Mouse (Mus musculus) urinary bladder, postnatal 14 days (tissue): ENCODE data around the gene Akap2.

Experiments
- DNase-seq: peaks from one replicate; pipeline ENCODE4 v3.0.0; 2021; ENCODE audit warnings: low spot score

Akap2 gene

DNA sequence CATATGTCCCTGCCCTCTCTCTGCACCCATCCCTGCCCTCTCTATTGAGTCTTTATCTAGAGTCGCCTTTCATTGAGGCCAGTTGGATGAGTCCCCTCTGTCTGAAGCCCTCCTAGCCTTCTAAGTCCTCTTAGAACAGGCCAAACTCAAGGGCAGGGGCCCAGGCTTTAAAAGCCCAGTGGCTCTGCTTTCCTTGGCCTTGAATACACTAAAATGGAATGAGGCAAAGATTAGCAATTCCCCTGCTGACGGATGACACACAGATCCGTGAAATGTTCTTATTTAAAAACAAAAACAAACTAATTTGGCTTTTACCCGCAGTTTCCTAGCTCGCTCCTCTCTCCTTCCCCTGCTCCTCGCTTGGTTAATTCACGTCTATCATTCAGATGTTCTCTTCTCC, 45.0 kb downstream of the Akap2 start:
- no peak for DNase-seq

DNA sequence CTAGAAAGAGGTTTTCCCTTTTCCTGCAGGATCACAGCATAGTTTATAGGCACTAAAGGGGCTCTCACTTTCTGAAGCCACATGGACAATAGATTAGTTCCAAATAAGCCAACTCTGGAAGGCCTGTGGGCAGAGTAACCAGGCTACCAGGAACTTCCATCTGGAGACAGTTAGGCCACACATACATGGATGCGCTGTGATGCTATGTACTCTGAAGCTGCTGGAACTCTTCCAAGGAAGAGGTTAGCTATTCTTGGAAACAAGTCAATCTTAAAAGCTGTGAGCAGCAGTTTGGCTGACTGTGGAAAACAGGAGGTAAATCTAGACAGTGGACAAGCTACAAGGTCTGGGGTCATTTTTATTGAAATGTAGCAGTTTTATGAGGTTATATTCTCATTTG, 46.9 kb downstream of the Akap2 start:
- no peak for DNase-seq

DNA sequence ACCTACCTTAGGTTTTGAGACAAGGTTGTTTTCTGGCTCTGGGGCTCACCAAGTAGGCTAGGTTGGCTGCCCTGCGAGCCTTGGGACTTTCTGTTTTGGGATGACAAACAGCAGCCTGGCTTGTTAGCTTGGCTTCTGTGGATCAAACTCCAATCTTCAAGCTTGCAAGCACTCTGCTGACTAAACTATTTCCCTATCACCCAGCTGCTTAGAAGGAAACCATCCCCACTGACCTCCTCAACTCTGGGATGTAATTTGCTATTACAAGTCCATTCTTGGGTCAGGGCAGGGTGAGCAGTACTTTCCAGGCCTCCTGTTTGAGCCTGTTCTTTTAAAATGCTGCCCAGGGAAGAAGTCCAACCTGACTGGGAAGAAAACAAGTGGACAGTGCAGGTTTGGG, 47.5 kb downstream of the Akap2 start:
- no peak for DNase-seq

DNA sequence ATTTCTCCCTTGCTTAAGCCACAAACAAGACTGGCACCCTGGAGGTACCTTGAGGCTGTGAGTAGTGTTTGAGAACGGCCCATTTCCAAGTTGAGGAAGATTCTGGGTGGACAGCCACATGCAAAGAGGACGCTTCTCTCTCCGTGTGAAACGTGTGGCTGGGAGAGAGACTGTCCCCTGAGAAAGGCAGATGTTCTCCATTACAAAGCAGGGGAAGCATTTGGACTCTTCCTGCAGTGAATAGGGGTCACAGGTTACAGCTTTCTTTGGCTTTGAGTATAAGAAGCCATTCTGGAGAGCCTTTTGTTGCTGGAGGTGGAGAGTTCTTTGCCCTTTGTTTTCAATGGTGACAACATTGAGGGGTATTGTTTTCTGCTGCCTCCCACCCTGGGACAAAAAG, 48.3 kb downstream of the Akap2 start:
- DNase-seq: no peak

DNA sequence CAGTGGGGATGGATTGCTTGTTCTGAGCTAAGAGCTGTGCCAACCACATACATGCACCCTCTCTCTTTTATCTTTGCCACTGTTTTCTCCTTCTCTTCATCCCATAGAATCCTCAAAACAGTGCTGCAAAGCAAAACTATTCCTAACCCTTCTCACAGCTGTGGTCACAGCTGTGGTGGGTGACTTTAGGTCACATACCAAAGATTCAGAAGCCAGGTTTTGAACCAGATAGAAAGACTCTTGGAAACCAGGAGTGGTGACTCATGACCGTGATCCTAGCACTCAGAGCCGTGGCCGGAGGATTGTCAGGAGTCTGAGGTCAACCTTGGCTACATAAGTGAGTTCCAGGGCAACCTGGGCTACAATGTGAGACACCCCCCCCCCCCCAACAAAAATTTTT, 51.5 kb downstream of the Akap2 start:
- DNase-seq: no peak

DNA sequence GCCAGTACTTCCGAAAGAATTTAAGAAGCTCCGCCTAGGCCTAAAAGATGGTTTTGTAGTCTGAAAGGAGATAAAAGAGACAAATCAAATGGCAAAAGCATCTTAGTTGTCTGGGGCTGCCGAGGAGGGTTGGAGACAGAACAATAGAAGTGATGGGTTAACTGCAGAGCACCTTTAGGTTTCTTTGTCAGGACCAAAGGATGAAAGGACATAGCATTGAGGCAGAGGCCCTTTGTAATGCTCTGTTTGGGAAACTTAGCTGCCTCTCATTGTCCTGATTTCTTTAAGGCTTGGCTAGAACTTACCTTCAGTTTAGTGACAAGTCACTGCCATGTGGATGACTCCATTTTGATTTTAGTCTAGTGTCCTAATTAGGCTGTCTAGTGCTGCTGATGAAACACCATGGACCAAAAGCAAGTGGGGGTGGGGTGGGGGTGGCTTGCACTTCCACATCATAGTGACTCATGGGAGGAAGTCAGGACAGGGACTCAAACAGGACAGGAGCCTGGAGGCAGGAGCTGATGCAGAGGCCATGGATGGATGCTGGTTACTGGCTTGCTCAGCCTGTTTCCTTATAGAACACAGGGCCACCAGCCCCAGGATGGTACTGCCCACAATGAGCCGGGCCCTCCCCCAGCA, 52.8 kb downstream of the Akap2 start:
- no peak for DNase-seq

DNA sequence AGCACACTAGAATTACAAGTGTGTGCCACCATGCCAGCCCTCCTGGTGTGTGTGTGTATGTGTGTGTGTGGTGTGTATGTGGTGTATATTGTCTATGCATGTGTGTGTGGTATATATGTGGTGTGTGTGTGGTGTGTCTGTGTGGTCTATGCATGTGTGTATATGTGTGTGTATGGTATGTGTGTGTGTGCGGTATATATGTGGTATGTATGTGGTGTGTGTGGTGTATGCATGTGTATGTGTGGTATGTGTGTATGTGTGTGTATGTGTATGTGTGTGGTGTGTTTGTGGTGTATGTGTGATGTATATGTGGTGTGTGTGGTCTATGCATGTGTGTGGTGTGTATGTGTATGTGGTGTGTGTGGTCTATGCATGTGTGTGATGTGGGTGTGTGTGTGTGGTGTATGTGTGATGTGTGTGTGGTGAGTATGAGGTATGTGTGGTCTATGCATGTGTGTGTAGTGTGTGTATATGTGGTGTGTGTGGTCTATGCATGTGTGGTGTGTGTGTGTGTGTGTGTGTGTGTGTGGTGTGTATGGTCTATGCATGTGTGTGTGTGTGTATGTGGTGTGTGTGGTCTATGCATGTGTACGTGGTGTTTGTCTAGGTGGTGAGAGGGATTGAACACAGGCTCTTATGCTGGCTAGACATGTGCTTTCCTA, 54.2 kb downstream of the Akap2 start:
- no peak for DNase-seq

DNA sequence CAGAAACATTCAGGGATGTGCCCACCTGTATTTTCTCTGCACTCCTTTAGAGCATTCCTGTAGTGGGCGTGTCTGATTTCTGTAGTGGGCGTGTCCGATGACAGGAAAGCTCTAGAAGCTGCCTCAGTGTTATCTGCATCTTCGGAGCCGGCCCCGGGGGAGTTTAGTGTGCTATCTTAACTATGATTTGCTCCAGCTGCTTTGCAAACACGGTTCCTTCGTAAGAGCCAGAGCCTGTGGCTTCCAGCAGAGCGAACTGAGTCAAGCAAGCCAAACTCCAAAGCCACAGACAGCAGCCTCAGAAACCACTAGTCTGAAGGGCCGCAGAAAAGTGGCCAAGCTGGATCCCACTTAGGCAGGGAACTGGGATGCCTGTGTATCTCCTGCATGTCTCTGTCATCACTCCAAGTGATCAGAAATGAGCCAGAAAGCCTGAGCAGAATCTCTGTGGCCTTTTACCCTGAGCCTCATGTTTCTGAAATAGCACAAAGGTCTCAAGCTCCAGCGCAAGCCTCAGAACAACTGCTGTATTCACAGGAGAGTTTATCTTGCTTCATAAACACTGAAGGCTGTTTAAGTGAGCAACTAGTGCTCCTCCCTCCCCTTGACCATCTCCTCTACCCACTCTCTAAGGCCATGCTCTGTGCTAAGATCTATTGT, 55.5 kb downstream of the Akap2 start:
- peak; percentile 61 for DNase-seq

DNA sequence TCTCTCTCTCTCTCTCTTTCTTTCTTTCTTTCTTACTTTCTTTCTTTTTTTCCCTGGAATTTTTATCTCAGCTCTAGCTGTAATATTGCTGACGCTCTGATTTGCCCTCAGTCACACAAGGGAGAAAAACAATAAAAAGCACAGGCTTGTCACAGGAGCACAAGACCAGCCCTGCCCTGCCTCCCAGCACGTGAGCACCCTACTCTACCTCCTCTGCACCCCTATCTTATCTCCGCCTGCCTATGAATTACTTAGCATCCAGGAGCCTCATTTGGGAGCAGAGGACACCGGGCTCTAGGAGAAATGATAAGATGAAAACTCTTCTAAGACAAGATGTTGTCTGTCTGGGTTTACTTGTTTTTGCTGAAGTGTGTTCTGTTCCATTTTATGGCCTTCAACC, 57.1 kb downstream of the Akap2 start:
- no peak for DNase-seq

DNA sequence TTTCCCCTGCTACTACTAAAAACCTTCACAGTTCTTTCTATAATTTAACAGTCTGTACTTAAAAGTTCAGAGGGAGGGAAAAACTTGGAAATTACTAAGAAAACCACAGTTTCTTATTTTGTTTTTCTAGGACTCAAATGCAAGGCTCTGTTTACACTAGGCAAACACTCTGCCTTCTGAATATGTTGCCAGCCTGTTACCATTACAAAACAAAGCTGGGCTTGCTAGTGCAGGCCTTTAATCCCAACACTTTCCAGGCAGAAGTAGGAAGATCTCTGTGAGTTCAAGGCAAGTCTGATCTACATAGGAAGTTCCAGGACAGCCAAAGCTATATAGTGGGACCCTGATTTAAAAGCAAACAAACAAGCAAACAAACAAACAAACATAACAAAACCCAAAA, 58.1 kb downstream of the Akap2 start:
- DNase-seq: no peak

DNA sequence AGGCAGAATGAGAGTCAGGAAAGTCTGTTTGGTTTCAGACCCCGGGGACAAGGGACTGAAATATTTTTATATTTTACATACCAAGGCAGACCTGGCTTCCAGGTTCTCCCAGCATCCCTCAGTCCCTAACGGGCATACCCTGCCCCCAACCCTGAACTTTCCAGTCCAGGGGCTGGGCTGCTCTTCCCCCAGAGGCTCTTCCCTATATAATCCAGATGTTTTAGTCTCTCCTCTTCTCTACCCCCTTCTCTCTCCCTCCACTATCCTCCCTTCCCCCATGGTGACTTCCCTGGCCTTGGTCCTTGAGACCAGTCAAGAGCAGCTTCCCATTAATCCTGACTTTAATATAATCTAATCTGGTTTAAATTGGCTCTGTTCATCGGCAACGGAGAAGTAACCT, 62.9 kb downstream of the Akap2 start:
- DNase-seq: no peak

DNA sequence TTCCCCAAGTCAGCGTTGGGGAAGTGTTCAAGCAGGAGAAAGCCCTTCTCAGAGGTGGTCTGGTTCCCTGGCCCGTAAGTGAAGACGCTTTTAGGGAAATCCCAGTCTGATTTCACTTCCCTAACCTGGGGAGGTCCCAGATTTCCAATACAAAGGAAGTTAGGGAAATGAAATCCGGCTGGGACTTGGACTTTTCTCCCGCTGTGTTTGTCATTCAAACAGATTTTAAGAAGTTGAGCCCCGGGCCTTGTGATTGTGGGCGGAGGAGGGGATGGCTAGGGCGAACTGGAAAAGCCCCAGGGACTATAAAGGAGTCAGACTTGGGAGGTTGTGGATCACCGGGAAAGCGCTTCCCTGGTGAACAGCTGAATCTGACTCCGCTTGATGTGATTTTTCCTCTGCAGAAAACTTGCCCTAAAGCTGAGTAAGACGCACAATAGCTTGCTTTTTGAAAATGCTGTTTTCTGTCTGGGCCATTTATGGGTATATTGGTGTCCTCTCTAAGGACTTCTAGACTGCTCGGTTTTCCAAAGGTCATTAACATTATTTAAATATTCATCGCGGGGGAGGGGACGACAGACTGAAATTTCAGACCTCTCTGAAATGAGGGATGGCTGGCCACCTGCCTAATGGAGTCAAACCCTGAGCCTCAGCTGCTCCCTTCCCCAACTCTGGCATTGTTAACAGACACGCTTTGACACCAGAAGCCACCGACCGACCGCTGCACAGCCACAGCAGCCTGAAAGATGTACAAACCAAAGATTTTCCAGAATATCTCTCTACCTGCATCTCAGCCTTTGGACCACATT, 63.6 kb downstream of the Akap2 start:
- DNase-seq: no peak

DNA sequence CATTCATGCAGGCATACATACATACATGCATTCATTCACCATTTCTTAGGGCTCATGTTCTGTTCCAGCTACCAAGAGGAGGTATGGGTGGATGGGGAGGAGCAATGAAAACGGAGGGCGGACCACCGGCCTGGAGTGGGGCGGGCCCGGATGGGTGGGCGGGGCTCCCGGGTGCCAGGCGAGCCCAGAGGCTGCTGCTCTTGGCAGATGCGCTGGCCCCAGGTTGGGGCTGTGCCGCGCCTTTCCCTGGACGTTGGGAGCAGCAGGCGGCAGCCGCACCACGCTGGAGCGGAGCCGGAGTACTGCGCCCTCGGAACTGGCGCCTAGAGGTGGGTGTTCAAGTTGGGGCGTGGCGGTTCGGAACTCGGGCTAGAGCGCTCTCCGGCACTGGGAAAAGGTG, 64.5 kb downstream of the Akap2 start:
- peak; percentile 73 for DNase-seq

DNA sequence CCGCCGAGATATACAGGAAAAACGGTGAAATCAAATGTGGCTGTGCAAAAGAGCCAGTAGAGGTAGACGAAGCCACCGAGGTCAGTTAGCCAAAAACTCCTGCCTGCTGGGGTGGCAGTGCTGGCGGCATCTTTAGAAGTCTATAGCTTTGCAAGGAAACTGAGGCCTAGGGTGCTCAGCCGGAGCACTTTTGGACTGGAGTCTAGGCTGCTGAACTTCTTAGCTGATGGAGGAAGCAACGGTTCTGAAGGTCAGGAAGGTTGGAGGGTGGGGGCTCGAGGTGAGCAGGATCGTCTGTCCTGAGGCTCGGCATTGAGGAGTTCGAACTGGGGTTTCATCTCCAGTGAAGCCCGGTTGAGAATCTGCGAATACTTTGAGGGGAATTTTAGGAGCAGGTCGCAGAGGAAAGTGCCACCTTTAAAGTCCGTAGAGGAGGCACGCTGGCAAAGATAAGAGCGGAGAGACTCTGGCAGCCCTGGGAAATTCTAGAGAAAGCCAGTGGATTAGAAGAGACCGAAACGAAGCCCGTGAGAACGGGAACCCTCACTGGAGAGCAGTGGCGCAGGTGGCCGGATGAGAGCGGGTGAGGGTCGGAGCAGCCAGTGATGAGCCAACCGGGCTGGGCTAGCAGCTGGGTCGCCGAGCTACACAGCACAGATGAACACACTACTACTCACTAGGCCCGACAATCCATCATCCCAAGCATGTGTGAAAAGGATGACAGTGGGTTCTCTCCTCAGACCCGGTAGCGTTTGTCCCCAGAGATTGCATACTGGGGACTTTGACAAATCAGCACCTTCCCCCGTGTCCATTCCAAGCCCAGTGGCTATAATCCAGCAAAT, 65.3 kb downstream of the Akap2 start:
- no peak for DNase-seq

DNA sequence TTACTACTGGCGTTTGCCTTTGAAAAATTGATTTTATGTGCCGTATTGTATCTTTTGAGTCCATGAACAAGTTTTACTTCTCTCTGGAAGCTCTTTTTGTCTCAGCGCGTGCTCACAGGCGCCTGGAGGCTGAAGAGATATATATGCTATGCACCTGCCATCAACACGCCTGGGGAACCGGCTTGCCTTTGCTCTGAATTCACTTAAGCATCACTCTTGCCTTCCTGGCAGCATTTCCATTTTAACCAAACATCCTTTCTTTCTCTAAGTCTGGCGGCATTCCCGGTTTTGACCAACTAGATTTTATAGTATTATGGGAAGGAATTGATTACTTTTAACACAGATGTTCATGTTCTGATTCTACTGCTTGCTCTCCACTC, 65.9 kb downstream of the Akap2 start:
- DNase-seq: no peak

DNA sequence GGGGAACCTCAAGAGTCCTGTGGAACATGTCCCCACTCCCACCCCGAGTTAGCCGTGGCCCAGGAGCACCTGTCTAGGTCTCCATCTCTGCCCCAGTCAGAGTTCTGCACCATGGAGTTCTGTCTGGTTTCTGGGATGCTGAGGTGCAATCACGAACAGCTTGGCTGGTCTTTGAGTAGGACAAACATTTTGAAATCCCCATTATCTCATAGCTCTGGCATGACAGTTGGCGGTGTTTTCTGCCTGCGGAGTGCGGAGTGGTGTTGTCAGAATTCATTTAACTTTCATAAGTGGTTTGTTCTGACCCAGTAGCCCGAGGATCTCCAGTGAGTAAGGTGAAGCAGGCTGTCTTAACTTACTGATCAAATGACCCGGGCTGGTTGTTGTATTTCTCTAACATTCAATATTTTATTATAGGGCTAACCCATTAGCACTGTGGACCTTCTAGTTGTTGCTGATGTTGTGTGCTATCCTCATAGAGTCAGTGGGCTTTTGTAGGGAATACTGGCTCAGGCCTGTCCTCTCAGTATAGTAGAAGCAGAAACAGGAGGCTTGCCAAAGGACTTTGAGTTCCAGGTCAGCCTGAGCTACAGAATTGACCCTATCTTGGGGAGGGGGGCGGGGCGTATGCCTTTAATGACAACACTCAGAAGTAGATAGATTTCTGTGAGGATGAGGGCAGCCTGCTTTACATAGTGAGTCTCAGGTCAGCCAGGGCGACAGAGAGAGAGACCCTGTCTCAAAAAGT, 66.6 kb downstream of the Akap2 start:
- DNase-seq: peak; percentile 45

DNA sequence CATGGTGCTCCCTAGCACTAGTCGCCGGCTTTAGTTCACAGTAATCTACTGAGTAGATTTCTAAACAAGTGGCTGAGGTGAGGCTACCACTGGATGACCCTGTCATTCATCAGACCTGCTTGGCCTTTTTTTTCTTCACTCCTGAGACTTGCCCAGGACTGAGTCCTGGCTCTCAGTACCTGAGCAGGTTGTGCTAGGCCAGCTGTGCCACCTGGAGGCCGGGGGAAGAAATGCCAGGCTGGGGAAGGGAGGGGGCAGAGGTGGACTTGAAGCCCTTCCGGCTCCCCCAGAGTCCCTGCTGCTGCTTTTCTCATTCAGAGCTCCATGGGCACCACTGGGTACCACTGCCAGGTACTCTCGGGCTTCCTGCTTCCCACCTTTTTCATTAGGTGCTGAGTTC, 71.3 kb downstream of the Akap2 start:
- no peak for DNase-seq

DNA sequence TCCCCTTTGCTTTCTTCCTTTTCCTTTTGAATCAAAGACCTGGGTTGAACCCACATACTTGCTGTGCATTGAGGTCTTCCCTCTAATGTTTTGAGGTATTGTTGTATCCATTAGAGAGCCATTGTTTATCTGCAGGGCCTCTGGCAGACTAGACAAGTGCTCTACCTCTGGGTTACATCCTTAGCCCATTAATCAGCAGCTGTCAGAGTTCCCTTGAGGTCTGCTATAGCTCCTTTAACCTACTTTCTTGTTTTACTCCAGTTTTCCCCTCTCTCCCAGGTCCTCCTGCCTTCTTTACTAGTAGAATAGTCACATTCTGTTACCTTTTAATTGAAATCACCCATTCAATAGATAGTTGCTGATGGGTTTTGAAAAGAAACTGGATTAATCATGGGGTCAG, 71.7 kb downstream of the Akap2 start:
- no peak for DNase-seq

DNA sequence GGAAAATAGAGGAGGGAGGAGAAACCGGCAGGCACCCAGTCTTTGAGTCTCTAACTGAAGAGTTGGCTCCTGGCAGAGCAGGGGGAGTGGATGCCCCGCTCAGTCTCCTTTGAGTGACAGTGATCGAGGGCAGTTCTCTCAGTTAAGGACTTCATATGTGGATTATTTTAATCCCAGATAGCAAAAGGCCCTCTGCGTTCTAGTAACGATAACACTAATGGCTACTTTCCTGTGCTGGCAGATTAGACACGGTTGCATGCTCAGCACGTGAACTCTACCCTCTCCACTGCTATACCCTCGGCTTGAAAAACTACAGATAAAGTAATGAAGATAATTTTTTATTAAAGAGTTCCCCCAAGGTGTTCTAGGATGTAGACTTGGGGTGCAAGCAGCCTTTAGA, 76.5 kb downstream of the Akap2 start:
- no peak for DNase-seq

DNA sequence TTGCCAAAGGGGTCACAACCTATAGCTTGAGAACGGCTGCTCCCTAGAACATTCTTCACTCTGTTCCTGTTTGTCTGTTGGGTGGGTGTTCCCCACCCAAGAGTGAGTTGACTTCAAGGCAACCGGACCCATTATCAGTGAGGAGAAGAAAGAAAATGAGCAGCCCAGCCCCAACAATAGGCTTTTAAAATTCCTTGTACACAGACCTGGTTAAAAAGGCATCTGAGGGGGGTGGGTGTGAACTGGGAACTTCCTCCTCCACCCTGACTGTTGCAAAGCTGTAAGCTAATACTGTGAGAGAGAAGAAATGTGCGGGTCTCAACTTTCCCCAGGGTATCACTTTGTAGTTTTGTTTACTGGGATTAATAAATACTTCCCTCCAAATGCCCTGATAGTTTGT, 77.1 kb downstream of the Akap2 start:
- DNase-seq: no peak

DNA sequence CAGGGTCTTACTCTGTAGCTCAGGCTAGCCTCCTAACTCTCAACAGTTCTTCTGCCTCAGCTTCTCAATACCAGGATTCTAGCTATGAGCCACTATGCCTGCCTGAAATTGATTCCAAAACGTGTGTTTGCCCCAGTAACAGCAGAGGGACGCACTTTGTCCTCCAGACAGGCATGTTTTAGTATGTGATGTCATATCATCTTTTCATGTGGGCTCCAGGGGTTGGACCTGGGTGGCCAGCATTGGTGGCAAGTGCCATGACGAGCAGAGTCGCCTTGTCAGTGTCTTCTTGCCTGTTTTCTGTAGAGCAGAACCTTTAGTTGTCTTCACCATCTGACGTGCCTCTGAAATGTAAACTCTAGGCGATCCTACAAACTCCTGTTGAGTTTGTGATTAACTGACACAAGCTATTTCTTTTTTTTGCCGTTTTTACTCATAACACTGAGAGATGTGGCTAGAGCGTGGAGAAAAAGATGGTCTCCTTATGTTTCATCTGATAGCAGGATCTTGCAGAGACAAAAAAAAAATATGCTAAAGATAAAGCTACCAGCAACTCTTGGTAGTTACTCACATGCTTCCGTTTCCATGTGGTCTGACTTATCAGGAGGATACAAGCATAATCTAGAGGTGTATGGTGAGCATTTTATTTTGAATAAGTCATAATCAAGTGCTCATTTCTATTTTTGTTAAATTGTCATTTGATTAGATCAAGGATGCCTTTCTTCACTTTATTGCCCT, 80.3 kb downstream of the Akap2 start:
- no peak for DNase-seq
